Mouse (Mus musculus) limb, embryonic 14.5 days (tissue): Measurements from ENCODE around the gene Slc25a12. TPM values are rescaled to one million over a fixed set of nuclear protein-coding genes. Genes with fewer than 3 reads are reported as not detected.

Experiments
- ATAC-seq: fragments of 200-750 bp; cut with Nextera tagmentation; 2 replicates; pipeline ENCODE4 v1.8.0; 2017; ENCODE audit warnings: low read depth, moderate number of reproducible peaks, moderate TSS enrichment; ENCODE audit not compliant: low FRiP score
- DNase-seq: peaks from one replicate; pipeline ENCODE4 v3.0.0-alpha.2; 2015; ENCODE audit warnings: low spot score
- H3K27ac ChIP-seq: fragments of 300-500 bp; sonication (generic); replicated peaks from 2 replicates; pipeline ENCODE4 v1.5.1; 2014; ENCODE audit warnings: low read depth, mild to moderate bottlenecking, low read length, moderate library complexity, mixed read lengths
- H3K27me3 ChIP-seq: fragments of 300-500 bp; sonication (generic); 2 replicates; pipeline ENCODE4 v1.6.1; 2014; ENCODE audit warnings: low read length, mixed read lengths; ENCODE audit not compliant: control insufficient read depth, insufficient read depth
- H3K36me3 ChIP-seq: fragments of 300-500 bp; sonication (generic); 2 replicates; pipeline ENCODE4 v1.6.1; 2014; ENCODE audit warnings: mild to moderate bottlenecking, low read length, moderate library complexity, mixed read lengths; ENCODE audit not compliant: control insufficient read depth, insufficient read depth
- H3K4me1 ChIP-seq: fragments of 300-500 bp; sonication (generic); 2 replicates; pipeline ENCODE4 v1.6.1; 2014; ENCODE audit warnings: antibody characterized with exemption, low read length, mixed read lengths; ENCODE audit not compliant: control insufficient read depth, insufficient read depth
- H3K4me2 ChIP-seq: fragments of 300-500 bp; sonication (generic); replicated peaks from 2 replicates; pipeline ENCODE4 v1.6.1; 2014; ENCODE audit warnings: low read depth, mild to moderate bottlenecking, low read length, moderate library complexity; ENCODE audit not compliant: severe bottlenecking
- H3K4me3 ChIP-seq: fragments of 300-500 bp; sonication (generic); replicated peaks from 2 replicates; pipeline ENCODE4 v1.5.1; 2014; ENCODE audit warnings: low read length
- H3K9ac ChIP-seq: fragments of 300-500 bp; sonication (generic); 2 replicates; pipeline ENCODE4 v1.6.1; 2014; ENCODE audit warnings: mild to moderate bottlenecking, low read depth, low read length, moderate library complexity; ENCODE audit not compliant: severe bottlenecking
- H3K9me3 ChIP-seq: fragments of 300-500 bp; sonication (generic); 2 replicates; pipeline ENCODE4 v1.6.1; 2016; ENCODE audit warnings: low read length; ENCODE audit not compliant: control insufficient read depth
- POLR2A ChIP-seq: fragments of 200-500 bp; IDR thresholded peaks from 2 replicates; pipeline ENCODE4 v1.8.0; 2012; ENCODE audit warnings: inconsistent platforms, mild to moderate bottlenecking, moderate library complexity, borderline replicate concordance; ENCODE audit not compliant: insufficient read depth, insufficient read length; ENCODE audit errors: extremely low read depth
- WGBS: fragments of 180-500 bp; shearing (Covaris S2); extraction: QIAGEN DNeasy Blood & Tissue Kit; methylation state at CpG from one replicate; pipeline ENCODE4 v1.1.7; 2014; 5-methylcytosine and 5-hydroxymethylcytosine counted together
- polyA plus RNA-seq, 2 experiments: library from polyadenylated mRNA; depleted of rRNA in 1 of 2; stranded (reverse) in 1 of 2; unstranded in 1 of 2; fragments of >200 nt; fragmentation: Nextera tagmentation in 1 of 2; extraction: Ambion mirVana in 1 of 2; gene quantifications; 2 replicates each; pipeline versions ENCODE4 v1.2.1 to v1.2.3; 2012 to 2014

Gene Slc25a12
- polyA plus RNA-seq, 2 experiments: 30.9 to 33.1 TPM

GRCm38 (mm10) chr2:71241505-71241904, 126.0 kb downstream of the Slc25a12 start:
- ATAC-seq (no peak), DNase-seq (no peak)
- WGBS: 88% methylated on average over 2 of the region's 2 CpGs
- Histone ChIP-seq H3K4me1 (no peaks in the 10 kb centered on the region), H3K4me2 (no peak overlapping the region), H3K36me3 (peaks cover 50% of the 10 kb centered on the region), H3K9me3 (no peaks in the 10 kb centered on the region), H3K27ac (no peak overlapping the region), H3K4me3 (no peak overlapping the region), H3K9ac (no peak overlapping the region), H3K27me3 (no peaks in the 10 kb centered on the region)
- no peak for TF ChIP-seq POLR2A

GRCm38 (mm10) chr2:71236009-71236408, 131.5 kb downstream of the Slc25a12 start:
- Histone ChIP-seq H3K27ac (no peak overlapping the region), H3K4me2 (no peak overlapping the region), H3K4me1 (no peaks in the 10 kb centered on the region), H3K27me3 (no peaks in the 10 kb centered on the region), H3K9ac (no peak overlapping the region), H3K4me3 (no peak overlapping the region), H3K36me3 (peaks cover 51% of the 10 kb centered on the region), H3K9me3 (no peaks in the 10 kb centered on the region)
- WGBS: 96% methylated on average over 6 of the region's 6 CpGs
- no peak for TF ChIP-seq POLR2A
- DNase-seq (no peak), ATAC-seq (no peak)

GRCm38 (mm10) chr2:71235420-71235819, 132.1 kb downstream of the Slc25a12 start:
- peaks cover 51% of the 10 kb centered on the region for H3K36me3 ChIP-seq

GRCm38 (mm10) chr2:71232976-71233375, 134.6 kb downstream of the Slc25a12 start:
- Histone ChIP-seq H3K4me3 (no peak overlapping the region), H3K4me2 (no peak overlapping the region), H3K4me1 (no peaks in the 10 kb centered on the region), H3K36me3 (peaks cover 45% of the 10 kb centered on the region), H3K9me3 (no peaks in the 10 kb centered on the region), H3K9ac (no peak overlapping the region), H3K27me3 (no peaks in the 10 kb centered on the region), H3K27ac (no peak overlapping the region)
- no peak for ATAC-seq
- DNase-seq: no peak
- TF ChIP-seq POLR2A: no peak
- 77% methylated on average over 2 of the region's 2 CpGs for WGBS

More at GRCm38 (mm10) chr2:71235420-71235819, 132.1 kb downstream of the Slc25a12 start:
- H3K4me3 ChIP-seq: no peak overlapping the region
- no peaks in the 10 kb centered on the region for H3K4me1 ChIP-seq
- no peak overlapping the region for H3K27ac ChIP-seq
- no peak overlapping the region for H3K4me2 ChIP-seq
- H3K27me3 ChIP-seq: no peaks in the 10 kb centered on the region
- no peak for TF ChIP-seq POLR2A
- H3K9ac ChIP-seq: no peak overlapping the region
- no peak for DNase-seq
- no peaks in the 10 kb centered on the region for H3K9me3 ChIP-seq
- no peak for ATAC-seq
- WGBS: 91% methylated on average over 4 of the region's 4 CpGs

GRCm38 (mm10) chr2:71231951-71232350, 135.6 kb downstream of the Slc25a12 start:
- Histone ChIP-seq H3K4me2 (no peak overlapping the region), H3K9me3 (no peaks in the 10 kb centered on the region), H3K36me3 (peaks cover 39% of the 10 kb centered on the region), H3K4me3 (no peak overlapping the region), H3K27ac (no peak overlapping the region), H3K27me3 (no peaks in the 10 kb centered on the region), H3K4me1 (0 out of 2 replicates have a peak, but pooled peaks cover 1% of the 10 kb centered on the region), H3K9ac (no peak overlapping the region)
- DNase-seq (no peak), ATAC-seq (no peak)
- 90% methylated on average over 5 of the region's 5 CpGs for WGBS
- no peak for TF ChIP-seq POLR2A

GRCm38 (mm10) chr2:71229603-71230002, 137.9 kb downstream of the Slc25a12 start:
- 96% methylated on average over 1 of the region's 1 CpGs for WGBS
- Histone ChIP-seq H3K9me3 (no peaks in the 10 kb centered on the region), H3K27me3 (no peaks in the 10 kb centered on the region), H3K27ac (no peak overlapping the region), H3K4me3 (no peak overlapping the region), H3K4me2 (no peak overlapping the region), H3K36me3 (peaks cover 25% of the 10 kb centered on the region), H3K9ac (no peak overlapping the region), H3K4me1 (0 out of 2 replicates have a peak, but pooled peaks cover 2% of the 10 kb centered on the region)
- TF ChIP-seq POLR2A: no peak
- ATAC-seq: no peak
- no peak for DNase-seq
